Mouse (Mus musculus): ENCODE measurements around the gene Luc7l3. TPM values are rescaled to one million over a fixed set of nuclear protein-coding genes. Genes with fewer than 3 reads are reported as not detected.

Gene Luc7l3
- total RNA-seq, 1 experiment from 2014 or later, result 74.5 TPM

- no peak for DNase-seq
Observed at GRCm38 (mm10) chr11:94261585-94262370, 60.0 kb downstream of the Luc7l3 start.

- DNase-seq, result no peak
Observed at GRCm38 (mm10) chr11:94259814-94260213, 62.0 kb downstream of the Luc7l3 start.

- DNase-seq, result no peak
Observed at GRCm38 (mm10) chr11:94257987-94258386, 63.8 kb downstream of the Luc7l3 start.

- DNase-seq, result no peak
Observed at GRCm38 (mm10) chr11:94255733-94256132, 66.1 kb downstream of the Luc7l3 start.

GRCm38 (mm10) chr11:94253691-94254090 lies 68.1 kb downstream of the Luc7l3 start:
- DNase-seq, result no peak

GRCm38 (mm10) chr11:94253156-94253555 lies 68.6 kb downstream of the Luc7l3 start:
- DNase-seq, result no peak

- DNase-seq, result no peak
Observed at GRCm38 (mm10) chr11:94246789-94247061, 75.1 kb downstream of the Luc7l3 start.

GRCm38 (mm10) chr11:94245955-94246788 lies 75.6 kb downstream of the Luc7l3 start, which contains the start of gene Wfikkn2:
Gene Wfikkn2, minus strand, starts transcription at chr11:94246005.
- no peak for DNase-seq

- no peak for DNase-seq
Observed at GRCm38 (mm10) chr11:94244385-94244784, 77.4 kb downstream of the Luc7l3 start.

GRCm38 (mm10) chr11:94243422-94244180 lies 78.2 kb downstream of the Luc7l3 start:
- DNase-seq, result no peak

GRCm38 (mm10) chr11:94242760-94243421 lies 78.9 kb downstream of the Luc7l3 start:
- peak; percentile 39 for DNase-seq

GRCm38 (mm10) chr11:94239706-94240105 lies 82.1 kb downstream of the Luc7l3 start:
- peak; percentile 44 for DNase-seq

GRCm38 (mm10) chr11:94238786-94239185 lies 83.0 kb downstream of the Luc7l3 start:
- no peak for DNase-seq

Other genes starting within 250 kb of the Luc7l3 start
- 158 and 199 TPM in 2 replicates for gene Tob1, start 110.5 kb downstream of the Luc7l3 start, total RNA-seq (2021)
- 0.63 and 0.68 TPM in 2 replicates for gene Wfikkn2, start 76.0 kb downstream of the Luc7l3 start, total RNA-seq (2021)
- gene Gm21885, start 40.1 kb downstream of the Luc7l3 start, total RNA-seq (2021), result not detected in 2 replicates
- gene Ankrd40, start 6.0 kb upstream of the Luc7l3 start, total RNA-seq (2021), result 131 and 136 TPM in 2 replicates
- gene Abcc3, start 71.0 kb upstream of the Luc7l3 start, total RNA-seq (2021), result 4.0 and 9.1 TPM in 2 replicates
- gene Cacna1g, start 152.2 kb upstream of the Luc7l3 start, total RNA-seq (2021), result 0.89 and 1.5 TPM in 2 replicates
- gene Spata20, start 164.2 kb upstream of the Luc7l3 start, total RNA-seq (2021), result not detected in 2 replicates
- gene Epn3, start 178.0 kb upstream of the Luc7l3 start, total RNA-seq (2021), result 12.1 and 13.5 TPM in 2 replicates
- 3.9 and 5.6 TPM in 2 replicates for gene Mycbpap, start 199.8 kb upstream of the Luc7l3 start, total RNA-seq (2021)
- 9.2 and 10.6 TPM in 2 replicates for gene Rsad1, start 227.3 kb upstream of the Luc7l3 start, total RNA-seq (2021)
- 0.30 TPM in 1 of 2 replicates, not detected in the other for gene Chad, start 243.1 kb upstream of the Luc7l3 start, total RNA-seq (2021)